51 mouse cellular contexts compared by ENCODE assay signal in the genomic region with DNA sequence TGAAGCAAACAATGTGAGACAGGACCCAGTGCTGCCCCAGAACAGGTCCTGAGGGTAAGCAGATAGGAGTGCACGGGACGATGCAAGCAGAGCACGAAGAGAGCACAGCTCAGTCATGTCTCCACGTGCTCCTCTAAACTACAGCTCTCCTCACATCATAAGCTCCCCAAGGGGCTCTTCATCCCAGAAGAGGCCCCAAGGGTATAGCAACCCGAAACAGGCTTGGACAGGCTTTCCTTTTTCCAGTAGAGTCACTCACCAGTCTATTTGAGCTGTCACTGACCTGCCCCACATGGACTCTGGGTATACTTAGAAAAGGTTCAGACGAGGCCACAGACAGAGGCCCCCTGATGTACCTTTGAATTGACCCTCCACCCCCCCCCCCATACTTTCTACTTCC. TPM values are rescaled to one million over a fixed set of nuclear protein-coding genes. Genes with fewer than 3 reads are reported as not detected.
"Had no signal": no experiment of that assay in that cellular context is flagged by ENCODE, and none has a peak within 500 bp of the region (broad histone marks: within the 10 kb centered on the region; RNA-seq: fewer than 3 reads in every experiment).

No protein-coding gene starts in this region.

- H3K27ac ChIP-seq: heart, embryonic 13.5 days; heart, embryonic 15.5 days; hindbrain, embryonic 10.5 days; hindbrain, embryonic 12.5 days; hindbrain, embryonic 13.5 days; hindbrain, embryonic 14.5 days; hindbrain, embryonic 15.5 days; hindbrain, postnatal 0 days; intestine, embryonic 15.5 days; kidney, embryonic 15.5 days; kidney, postnatal 0 days; layer of hippocampus, adult 2 months; left cerebral cortex, adult 2 months had no signal

- H3K27me3 ChIP-seq: heart, embryonic 12.5 days; heart, embryonic 13.5 days; heart, embryonic 15.5 days; hindbrain, embryonic 12.5 days; hindbrain, embryonic 13.5 days; hindbrain, embryonic 15.5 days; intestine, embryonic 15.5 days; kidney, embryonic 15.5 days had no signal

- H3K4me1 ChIP-seq: hindbrain, embryonic 10.5 days; hindbrain, embryonic 12.5 days; hindbrain, embryonic 13.5 days; hindbrain, embryonic 15.5 days; intestine, embryonic 15.5 days; kidney, embryonic 15.5 days had no signal

- H3K9me3 ChIP-seq: heart, embryonic 12.5 days; heart, embryonic 13.5 days; heart, embryonic 15.5 days; hindbrain, embryonic 10.5 days; hindbrain, embryonic 12.5 days; hindbrain, embryonic 13.5 days; hindbrain, embryonic 15.5 days; intestine, embryonic 15.5 days; kidney, embryonic 15.5 days had no signal

- H3K4me3 ChIP-seq: heart, embryonic 12.5 days; heart, embryonic 13.5 days; heart, embryonic 15.5 days; hindbrain, embryonic 10.5 days; hindbrain, embryonic 12.5 days; hindbrain, embryonic 13.5 days; hindbrain, embryonic 15.5 days; intestine, embryonic 15.5 days; kidney, embryonic 15.5 days; layer of hippocampus, adult 2 months; left cerebral cortex, adult 2 months had no signal

- H3K9ac ChIP-seq: heart, embryonic 12.5 days; heart, embryonic 13.5 days; heart, embryonic 15.5 days; hindbrain, embryonic 12.5 days; hindbrain, embryonic 13.5 days; hindbrain, embryonic 14.5 days; hindbrain, embryonic 15.5 days; intestine, embryonic 15.5 days; kidney, embryonic 15.5 days had no signal

- ATAC-seq: hindbrain, embryonic 16.5 days; hindbrain, postnatal 0 days; inflammation-experienced regulatory T-cells, adult 6 months; intestine, embryonic 15.5 days; intestine, embryonic 16.5 days; intestine, postnatal 0 days had no signal

- H3K36me3 ChIP-seq: heart, embryonic 12.5 days; heart, embryonic 13.5 days; heart, embryonic 15.5 days; hindbrain, embryonic 10.5 days; hindbrain, embryonic 12.5 days; hindbrain, embryonic 13.5 days; hindbrain, embryonic 15.5 days; intestine, embryonic 15.5 days; kidney, embryonic 15.5 days had no signal

- DNase-seq: heart, postnatal 10 days; heart, postnatal 36 days; heart, postnatal 4 days; kidney, adult 11 months; kidney, adult 18-20 months; kidney, adult 2 months; kidney, adult 8-10 months; kidney, adult 9 months; kidney, postnatal 10 days; kidney, postnatal 14 days; kidney, postnatal 25 days; kidney, postnatal 36 days; kidney, postnatal 4 days; layer of hippocampus, adult 9-11 months; layer of hippocampus, postnatal 36 days had no signal

- H3K4me2 ChIP-seq: heart, embryonic 11.5 days; heart, embryonic 12.5 days; heart, embryonic 13.5 days; heart, embryonic 15.5 days; hindbrain, embryonic 12.5 days; hindbrain, embryonic 13.5 days; hindbrain, embryonic 14.5 days; hindbrain, embryonic 15.5 days; intestine, embryonic 15.5 days; kidney, embryonic 15.5 days had no signal

RNA-seq across cellular contexts. Expression of gene Csf2, which starts 5.0 kb away (rescaled TPM):
- total RNA-seq: heart, postnatal 10 days; heart, postnatal 25 days; heart, postnatal 36 days; heart, postnatal 4 days; hematopoietic stem cell, adult 5-6 weeks; hindbrain, postnatal 0 days; layer of hippocampus, adult 18-20 months; layer of hippocampus, adult 2 months; layer of hippocampus, adult 8-10 months; layer of hippocampus, postnatal 10 days; layer of hippocampus, postnatal 14 days; layer of hippocampus, postnatal 25 days; layer of hippocampus, postnatal 36 days; left cerebral cortex, adult 18-20 months; left cerebral cortex, adult 2 months; left cerebral cortex, adult 8-10 months had no signal
- polyA plus RNA-seq: heart, embryonic 11.5 days; heart, embryonic 12.5 days; heart, embryonic 13.5 days; heart, embryonic 14.5 days; heart, embryonic 15.5 days; heart, embryonic 16.5 days; heart, postnatal 0 days; hindbrain, embryonic 10.5 days; hindbrain, embryonic 11.5 days; hindbrain, embryonic 12.5 days; hindbrain, embryonic 13.5 days; hindbrain, embryonic 14.5 days; hindbrain, embryonic 15.5 days; hindbrain, embryonic 16.5 days; hindbrain, postnatal 0 days; kidney, adult 2 months; kidney, embryonic 14.5 days; kidney, embryonic 15.5 days; kidney, embryonic 16.5 days; kidney, postnatal 0 days had no signal

RNA-seq across cellular contexts. Expression of gene Il3, which starts 22.6 kb away (rescaled TPM):
- total RNA-seq: heart, postnatal 10 days; heart, postnatal 25 days; heart, postnatal 36 days; heart, postnatal 4 days; hematopoietic stem cell, adult 5-6 weeks; hindbrain, postnatal 0 days; layer of hippocampus, adult 18-20 months; layer of hippocampus, adult 2 months; layer of hippocampus, adult 8-10 months; layer of hippocampus, postnatal 10 days; layer of hippocampus, postnatal 14 days; layer of hippocampus, postnatal 25 days; layer of hippocampus, postnatal 36 days; left cerebral cortex, adult 18-20 months; left cerebral cortex, adult 2 months; left cerebral cortex, adult 8-10 months had no signal
- polyA plus RNA-seq: heart, embryonic 11.5 days; heart, embryonic 12.5 days; heart, embryonic 13.5 days; heart, embryonic 14.5 days; heart, embryonic 15.5 days; heart, embryonic 16.5 days; heart, postnatal 0 days; hindbrain, embryonic 10.5 days; hindbrain, embryonic 11.5 days; hindbrain, embryonic 12.5 days; hindbrain, embryonic 13.5 days; hindbrain, embryonic 14.5 days; hindbrain, embryonic 15.5 days; hindbrain, embryonic 16.5 days; hindbrain, postnatal 0 days; inflammation-experienced regulatory T-cells, adult 6 months; intestine, embryonic 14.5 days; intestine, embryonic 15.5 days; intestine, embryonic 16.5 days; intestine, postnatal 0 days; kidney, adult 2 months; kidney, embryonic 14.5 days; kidney, embryonic 15.5 days; kidney, embryonic 16.5 days; kidney, postnatal 0 days; large intestine, adult 2 months had no signal

RNA-seq across cellular contexts. Expression of gene Acsl6, which starts 59.1 kb away (rescaled TPM):
- polyA plus RNA-seq: inflammation-experienced regulatory T-cells, adult 6 months had no signal
